Mouse (Mus musculus) ES-Bruce4 (cell line): ENCODE data around the gene Hsd17b11.

Experiments
- CTCF ChIP-seq: IDR thresholded peaks from one replicate; pipeline ENCODE4 v1.8.1; 2011; ENCODE audit warnings: low read depth, low read length
- EP300 ChIP-seq: IDR thresholded peaks from 2 replicates; pipeline ENCODE4 v1.6.1; 2011; ENCODE audit warnings: low read depth, low read length; ENCODE audit not compliant: insufficient read depth

GRCm38 (mm10) chr5:104022558-104022957 is 839 bp upstream of the Hsd17b11 start:
- no peak for TF ChIP-seq CTCF
- no peak for TF ChIP-seq EP300
